Mouse (Mus musculus) midbrain, embryonic 10.5 days (tissue): ENCODE measurements around the gene Acer3. TPM values are rescaled to one million over a fixed set of nuclear protein-coding genes. Genes with fewer than 3 reads are reported as not detected.

Experiments
- DNase-seq: peaks from one replicate; pipeline ENCODE4 v3.0.0-alpha.2; 2017; ENCODE audit warnings: low spot score
- H3K27ac ChIP-seq: fragments of 300-500 bp; sonication (generic); replicated peaks from 2 replicates; pipeline ENCODE4 v1.5.1; 2016; ENCODE audit warnings: mild to moderate bottlenecking
- H3K27me3 ChIP-seq: fragments of 300-500 bp; sonication (generic); 2 replicates; pipeline ENCODE4 v1.6.1; 2016; ENCODE audit warnings: low read depth, mild to moderate bottlenecking; ENCODE audit not compliant: poor library complexity, severe bottlenecking
- H3K36me3 ChIP-seq: fragments of 300-500 bp; sonication (generic); 2 replicates; pipeline ENCODE4 v1.6.1; 2016; ENCODE audit warnings: mild to moderate bottlenecking, moderate library complexity
- H3K4me1 ChIP-seq: fragments of 300-500 bp; sonication (generic); 2 replicates; pipeline ENCODE4 v1.6.1; 2016
- H3K4me3 ChIP-seq: fragments of 300-500 bp; sonication (generic); 2 replicates; pipeline ENCODE4 v1.5.1; 2016; ENCODE audit warnings: mild to moderate bottlenecking, moderate library complexity
- H3K9me3 ChIP-seq: fragments of 300-500 bp; sonication (generic); replicated peaks from 2 replicates; pipeline ENCODE4 v1.6.1; 2016; ENCODE audit warnings: mild to moderate bottlenecking
- WGBS: fragments of 180-500 bp; shearing (Covaris S2); methylation state at CpG from one replicate; pipeline ENCODE4 v1.1.7; 2016; 5-methylcytosine and 5-hydroxymethylcytosine counted together
- polyA plus RNA-seq: library from polyadenylated mRNA; unstranded; fragments of >200 nt; fragmentation: Nextera tagmentation; extraction: Ambion mirVana; gene quantifications from 2 replicates; pipeline ENCODE4 v1.2.1, GENCODE M21; 2016

Gene Acer3
- polyA plus RNA-seq, 1 experiment from 2014 or later, result 19.4 TPM

DNA sequence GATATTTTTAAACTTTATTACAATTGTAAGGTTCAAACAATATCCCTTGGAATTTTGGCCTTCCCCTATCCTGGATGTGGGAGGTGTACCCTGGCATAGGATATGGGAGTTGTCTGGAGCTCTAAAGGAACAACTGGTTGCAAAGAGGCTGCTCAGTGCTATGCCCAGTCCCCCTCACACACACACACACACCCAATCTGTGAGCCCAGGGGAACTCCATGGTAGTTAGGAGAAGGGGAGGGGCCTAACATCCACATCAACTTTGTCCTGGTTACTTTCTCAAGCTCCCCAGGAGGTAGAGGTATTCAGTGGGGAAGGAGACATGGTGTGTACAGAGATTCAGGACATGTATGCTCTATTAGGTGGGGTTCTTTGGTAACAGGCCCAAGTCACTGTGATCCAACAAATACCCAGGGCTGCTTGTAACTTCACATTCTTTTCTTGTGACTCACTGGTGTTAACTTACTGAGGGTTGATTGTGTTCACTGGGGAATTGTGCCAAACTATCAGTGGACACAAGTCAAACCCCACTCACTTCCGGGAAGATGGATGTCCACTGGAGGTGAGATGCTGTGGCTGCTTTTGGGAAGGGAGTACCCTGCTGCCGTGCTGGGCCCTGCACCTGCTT is 9.5 kb upstream of the Acer3 start:
- H3K27me3 ChIP-seq, result no peaks in the 10 kb centered on the region
- H3K27ac ChIP-seq, result no peak overlapping the region
- H3K4me1 ChIP-seq, result no peaks in the 10 kb centered on the region
- H3K4me3 ChIP-seq, result no peak overlapping the region
- DNase-seq, result no peak
- no peaks in the 10 kb centered on the region for H3K36me3 ChIP-seq
- H3K9me3 ChIP-seq, result no peaks in the 10 kb centered on the region
- 83% methylated on average over 2 of the region's 2 CpGs for WGBS

DNA sequence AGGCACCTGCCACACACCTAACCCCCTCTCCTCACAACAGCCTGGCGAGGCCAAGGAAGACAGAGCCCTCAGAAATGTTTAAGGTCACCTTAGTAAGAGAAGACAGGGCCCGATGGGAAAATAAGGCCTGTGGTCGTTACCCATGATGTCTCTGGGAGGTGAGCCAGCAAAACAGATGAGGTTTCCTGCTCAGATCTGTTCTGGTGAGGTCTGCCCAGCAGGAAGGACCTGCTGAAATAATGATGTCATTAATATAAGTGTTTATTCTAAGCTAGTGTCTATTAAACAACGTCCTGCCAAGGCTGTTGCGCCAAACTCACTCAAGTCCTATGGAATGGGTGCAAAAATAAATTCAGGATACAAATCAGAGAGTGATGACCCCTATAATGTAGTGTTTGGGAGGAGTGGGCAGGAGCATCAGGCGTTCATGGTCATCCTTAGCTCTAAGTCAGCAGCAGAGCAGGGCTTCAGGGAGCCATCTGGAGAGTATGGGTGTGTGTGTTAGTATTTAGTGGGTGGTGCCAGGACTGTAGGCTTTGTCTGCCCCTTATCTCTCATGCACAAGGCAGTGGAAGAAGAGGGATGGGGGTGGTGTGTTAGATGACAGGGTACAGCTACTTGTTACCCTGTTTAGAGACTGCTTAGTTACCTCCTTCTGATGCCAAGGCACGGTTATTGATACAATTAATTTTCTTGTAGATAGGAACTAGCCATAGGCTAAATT is 8.8 kb upstream of the Acer3 start:
- Histone ChIP-seq H3K27me3 (no peaks in the 10 kb centered on the region), H3K9me3 (no peaks in the 10 kb centered on the region), H3K4me1 (no peaks in the 10 kb centered on the region), H3K36me3 (no peaks in the 10 kb centered on the region), H3K4me3 (no peak overlapping the region), H3K27ac (peak overlapping the region; percentile 25; the same call in 1 of the 2 replicates)
- 89% methylated on average over 7 of the region's 7 CpGs for WGBS
- DNase-seq, result no peak

DNA sequence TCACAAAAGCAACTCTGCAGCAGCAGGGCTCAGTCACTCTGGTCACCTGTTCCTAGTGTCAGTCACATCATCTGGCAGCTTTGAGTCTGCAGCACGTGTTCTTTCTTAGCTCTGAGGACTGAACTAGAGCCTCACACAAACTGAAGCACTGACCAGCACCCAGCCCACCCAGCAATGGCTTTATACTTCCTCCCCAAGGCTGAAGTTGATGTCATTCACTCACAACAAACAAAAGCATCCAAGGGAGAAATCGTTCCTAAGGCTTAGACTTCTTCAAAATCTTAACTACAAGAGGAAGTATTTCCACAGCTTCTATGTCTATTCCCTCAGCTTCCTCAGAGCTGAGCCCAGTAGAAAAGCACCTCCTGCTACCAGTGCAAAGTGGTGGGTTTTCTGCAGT is 7.3 kb upstream of the Acer3 start:
- 64% methylated on average over 2 of the region's 2 CpGs for WGBS
- H3K9me3 ChIP-seq, result no peaks in the 10 kb centered on the region

DNA sequence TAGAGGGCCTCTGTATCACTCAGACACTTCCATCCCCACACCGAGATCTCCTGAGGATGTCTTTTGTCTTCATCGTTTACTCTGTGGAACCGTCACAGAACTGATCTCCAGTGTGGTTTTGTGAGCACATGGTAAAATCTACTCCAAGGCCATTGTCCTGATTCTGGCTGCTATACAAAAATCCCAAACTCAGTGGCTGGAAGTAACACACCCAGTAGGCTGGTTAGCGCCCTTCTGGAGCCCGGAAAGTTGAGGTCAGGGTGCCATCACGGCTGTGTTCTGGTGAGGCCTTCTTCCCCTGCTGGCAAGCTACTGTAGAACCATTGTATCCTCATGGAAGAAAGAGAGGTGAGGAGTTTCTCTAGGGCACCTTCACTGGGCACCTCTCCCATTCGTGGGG is 5.0 kb upstream of the Acer3 start:
- no peak overlapping the region for H3K27ac ChIP-seq
- no peaks in the 10 kb centered on the region for H3K36me3 ChIP-seq
- no peak overlapping the region for H3K4me3 ChIP-seq
- peaks cover 6% of the 10 kb centered on the region for H3K4me1 ChIP-seq
- H3K27me3 ChIP-seq, result no peaks in the 10 kb centered on the region
- DNase-seq, result no peak
- WGBS, result 89% methylated on average over 7 of the region's 7 CpGs
- H3K9me3 ChIP-seq, result no peaks in the 10 kb centered on the region

More for the DNA sequence above, 7.3 kb upstream of the Acer3 start:
- H3K27me3 ChIP-seq, result no peaks in the 10 kb centered on the region
- H3K4me3 ChIP-seq, result no peak overlapping the region
- H3K4me1 ChIP-seq, result peaks cover 4% of the 10 kb centered on the region
- DNase-seq, result no peak
- H3K27ac ChIP-seq, result no peak overlapping the region
- H3K36me3 ChIP-seq, result no peaks in the 10 kb centered on the region

DNA sequence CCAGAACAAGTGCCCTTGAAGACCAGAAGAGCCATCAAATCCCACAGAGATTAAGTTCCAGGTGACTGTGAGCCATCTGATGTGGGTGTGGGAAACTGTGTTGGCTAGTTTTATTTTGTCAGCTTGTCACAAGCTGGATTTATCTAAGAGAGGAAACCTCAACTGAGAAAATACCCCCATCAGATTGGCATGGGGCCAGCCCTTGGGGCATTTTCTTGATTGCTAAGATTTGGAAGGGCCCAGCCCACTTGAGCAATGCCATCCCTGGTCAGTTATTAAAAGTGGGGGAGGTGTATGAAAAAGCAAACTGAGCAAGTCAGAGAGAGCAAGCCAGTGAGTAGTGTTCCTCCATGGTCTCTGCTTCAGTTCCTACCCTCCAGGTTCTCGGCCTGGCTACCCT is 3.2 kb upstream of the Acer3 start:
- 86% methylated on average over 1 of the region's 1 CpGs for WGBS

DNA sequence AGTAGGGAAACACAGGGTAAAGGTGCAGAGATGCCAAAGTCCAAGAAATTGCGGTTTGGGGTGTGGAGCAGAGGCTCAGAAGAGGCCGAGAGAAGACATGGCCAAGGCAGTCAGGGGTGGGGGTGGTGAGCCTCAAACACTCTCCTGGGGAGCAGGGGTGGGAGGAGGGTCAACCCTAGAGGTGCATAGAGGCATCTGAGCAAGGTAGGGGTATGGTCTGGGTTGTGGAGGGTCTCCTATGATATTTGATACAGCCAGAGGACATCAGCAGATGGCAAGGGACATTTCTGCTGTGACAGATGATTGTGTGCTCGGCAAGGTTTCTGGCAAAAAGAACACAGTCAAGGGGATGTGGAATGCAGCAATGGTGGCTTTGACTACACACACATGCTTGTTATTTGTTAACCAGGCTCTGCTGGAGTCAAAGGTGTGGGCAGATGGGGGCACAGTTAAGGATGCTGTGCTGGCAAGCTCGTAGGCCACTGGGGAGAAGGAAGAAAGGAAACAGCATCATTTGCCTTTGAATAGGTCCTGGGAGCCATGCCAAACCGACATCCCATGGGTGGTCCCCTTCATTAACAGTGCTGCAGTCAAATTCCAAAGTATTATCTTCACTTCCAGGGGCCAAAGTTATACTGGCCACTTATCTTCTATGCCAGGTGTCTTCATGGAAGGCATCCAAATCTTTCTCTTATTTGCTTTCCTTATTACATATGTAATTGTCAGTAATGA is 2.4 kb upstream of the Acer3 start:
- peaks cover 6% of the 10 kb centered on the region for H3K4me1 ChIP-seq
- WGBS, result 47% methylated on average over 5 of the region's 5 CpGs
- no peaks in the 10 kb centered on the region for H3K9me3 ChIP-seq
- no peaks in the 10 kb centered on the region for H3K27me3 ChIP-seq
- H3K4me3 ChIP-seq, result no peak overlapping the region
- no peak overlapping the region for H3K27ac ChIP-seq
- H3K36me3 ChIP-seq, result no peaks in the 10 kb centered on the region
- DNase-seq, result no peak

More for the DNA sequence above, 3.2 kb upstream of the Acer3 start:
- Histone ChIP-seq H3K9me3 (no peaks in the 10 kb centered on the region), H3K27ac (no peak overlapping the region), H3K4me1 (peaks cover 6% of the 10 kb centered on the region), H3K4me3 (no peak overlapping the region), H3K27me3 (no peaks in the 10 kb centered on the region), H3K36me3 (no peaks in the 10 kb centered on the region)
- no peak for DNase-seq

DNA sequence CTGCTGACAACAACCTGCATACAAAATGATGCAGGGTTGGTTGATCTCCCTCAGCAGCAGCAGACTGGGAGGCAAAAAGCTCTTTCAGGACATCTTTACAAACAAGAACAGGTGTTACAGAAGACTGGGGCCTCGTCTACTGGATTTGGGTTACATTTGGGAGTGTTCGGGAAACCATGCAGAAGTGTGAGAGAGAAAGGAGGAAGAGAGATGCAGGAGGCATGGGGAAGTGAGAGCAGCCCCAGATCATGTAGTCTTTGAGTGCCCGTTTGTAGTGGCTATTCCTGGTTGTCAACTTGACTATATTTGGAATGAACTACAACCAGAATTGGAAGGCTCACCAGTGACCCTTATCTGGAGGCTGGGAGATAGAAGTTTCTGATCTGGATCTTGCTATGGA is 1.4 kb upstream of the Acer3 start:
- no peaks in the 10 kb centered on the region for H3K9me3 ChIP-seq
- H3K4me1 ChIP-seq, result peaks cover 6% of the 10 kb centered on the region
- H3K27ac ChIP-seq, result no peak overlapping the region
- no peak for DNase-seq
- H3K36me3 ChIP-seq, result no peaks in the 10 kb centered on the region
- no peaks in the 10 kb centered on the region for H3K27me3 ChIP-seq
- 83% methylated on average over 3 of the region's 3 CpGs for WGBS
- H3K4me3 ChIP-seq, result no peak overlapping the region

DNA sequence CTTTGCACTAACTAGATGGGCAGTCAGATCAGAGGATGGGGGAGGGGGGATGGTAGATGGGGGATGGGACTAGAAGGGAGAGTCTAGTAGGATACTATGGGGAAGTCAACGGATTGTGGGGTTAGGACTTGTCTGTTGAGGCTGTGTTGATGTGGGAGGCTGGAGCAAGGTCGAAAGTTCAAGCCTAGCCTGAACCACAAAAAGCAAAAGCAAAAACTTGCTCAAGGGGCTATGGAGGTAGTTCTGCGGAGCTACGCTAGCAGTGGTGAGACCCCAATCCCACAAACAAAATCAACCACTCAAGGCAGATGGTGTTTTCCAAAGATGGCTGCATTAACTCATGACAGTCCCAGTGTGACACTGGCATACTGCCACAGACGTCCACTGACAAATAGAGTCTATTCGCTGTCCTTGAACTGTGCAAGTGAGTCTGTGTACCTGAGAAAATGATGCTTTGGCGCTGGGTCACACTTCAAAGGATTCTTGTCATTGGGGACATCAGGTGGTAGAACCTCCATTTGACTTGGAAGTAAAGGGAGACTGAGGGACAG is 927 bp downstream of the Acer3 start:
- Histone ChIP-seq H3K36me3 (no peaks in the 10 kb centered on the region), H3K9me3 (no peaks in the 10 kb centered on the region), H3K4me1 (peaks cover 6% of the 10 kb centered on the region), H3K4me3 (no peak overlapping the region), H3K27ac (no peak overlapping the region), H3K27me3 (no peaks in the 10 kb centered on the region)
- DNase-seq, result no peak
- WGBS, result 83% methylated on average over 7 of the region's 7 CpGs

DNA sequence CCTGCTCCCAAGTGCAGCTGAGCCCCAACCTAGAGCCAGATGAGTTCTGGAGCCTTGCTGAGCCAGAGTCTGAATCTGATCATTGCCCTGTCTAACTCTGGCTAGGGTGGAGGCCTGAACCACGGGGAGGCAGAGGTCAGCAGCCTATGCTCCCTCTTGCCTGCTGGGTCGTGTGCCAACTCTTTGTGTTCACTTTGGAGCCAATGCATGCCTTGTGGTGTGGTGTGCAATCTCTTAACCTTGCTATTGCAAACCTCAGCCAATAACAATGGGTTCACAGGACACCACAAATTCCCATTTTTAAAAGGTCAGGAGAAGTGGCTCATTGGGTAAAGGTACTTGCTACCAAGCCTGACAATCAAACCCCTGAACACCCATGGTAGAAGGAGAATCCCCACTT is 4.4 kb downstream of the Acer3 start:
- H3K27me3 ChIP-seq, result no peaks in the 10 kb centered on the region
- DNase-seq, result no peak
- H3K27ac ChIP-seq, result no peak overlapping the region
- H3K4me1 ChIP-seq, result no peaks in the 10 kb centered on the region; the same call in 1 of the 2 replicates
- 56% methylated on average over 2 of the region's 2 CpGs for WGBS
- H3K4me3 ChIP-seq, result no peak overlapping the region
- H3K9me3 ChIP-seq, result no peaks in the 10 kb centered on the region
- H3K36me3 ChIP-seq, result no peaks in the 10 kb centered on the region

DNA sequence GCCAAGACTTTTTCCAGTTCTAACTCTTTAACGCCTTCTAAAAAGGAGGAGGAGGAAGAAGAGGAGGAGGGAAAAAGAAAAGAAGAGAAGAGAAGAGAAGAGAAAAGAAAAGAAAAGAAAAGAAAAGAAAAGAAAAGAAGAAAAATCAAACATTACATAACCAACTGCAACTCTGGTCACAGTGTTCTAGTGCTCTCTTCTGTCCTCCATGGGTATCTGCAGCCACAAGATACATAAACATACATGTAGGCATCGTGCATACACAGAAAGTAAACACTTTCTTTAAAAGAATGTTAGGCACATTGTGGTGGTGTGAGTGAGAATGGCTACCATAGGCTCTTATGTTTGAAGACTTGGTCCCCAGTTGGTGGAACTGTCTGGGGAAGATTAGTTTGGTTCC is 5.9 kb downstream of the Acer3 start:
- H3K27ac ChIP-seq, result no peak overlapping the region
- no peak for DNase-seq

DNA sequence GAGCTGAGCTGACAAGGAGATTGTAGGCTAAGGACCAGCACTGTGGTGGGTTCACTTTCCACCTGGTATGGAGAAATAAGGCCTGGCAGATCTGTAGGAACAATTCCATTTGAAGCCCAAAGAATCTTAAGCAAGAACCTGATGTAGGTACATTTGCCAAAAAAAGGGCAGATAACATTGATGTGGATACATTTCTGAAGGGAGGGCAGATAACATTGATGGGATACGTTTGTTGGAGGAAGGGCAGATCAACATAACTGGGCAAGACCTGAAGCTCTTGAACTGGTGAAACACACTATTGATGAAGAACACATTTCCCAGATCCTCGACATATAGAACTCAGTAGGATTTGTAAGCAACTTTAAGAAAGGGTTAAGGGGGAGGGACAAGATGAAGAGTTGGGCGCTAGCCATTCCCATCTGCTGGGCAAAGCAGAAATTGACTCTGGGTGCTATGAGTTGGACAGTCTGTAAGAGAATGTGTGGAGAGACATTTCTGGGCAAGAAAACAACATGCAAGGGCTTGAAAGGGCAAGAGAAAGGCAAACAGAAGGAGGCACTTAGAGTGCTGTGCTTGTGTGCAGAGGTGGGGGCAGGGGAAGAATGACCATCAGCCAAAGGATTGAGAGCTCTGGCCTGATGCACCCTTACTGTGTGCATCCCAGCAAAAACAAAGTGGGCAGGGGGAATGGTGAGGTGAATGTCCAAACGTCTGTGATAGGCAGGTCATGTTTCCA is 8.7 kb downstream of the Acer3 start:
- Histone ChIP-seq H3K4me3 (no peak overlapping the region), H3K36me3 (no peaks in the 10 kb centered on the region), H3K27me3 (peaks cover 11% of the 10 kb centered on the region), H3K9me3 (no peaks in the 10 kb centered on the region), H3K27ac (no peak overlapping the region), H3K4me1 (peaks cover 19% of the 10 kb centered on the region)
- no peak for DNase-seq
- 75% methylated on average over 4 of the region's 4 CpGs for WGBS

More for the DNA sequence above, 5.9 kb downstream of the Acer3 start:
- no peaks in the 10 kb centered on the region; the same call in 1 of the 2 replicates for H3K4me1 ChIP-seq
- H3K9me3 ChIP-seq, result no peaks in the 10 kb centered on the region
- no peak overlapping the region for H3K4me3 ChIP-seq
- H3K27me3 ChIP-seq, result peaks cover 3% of the 10 kb centered on the region
- no peaks in the 10 kb centered on the region for H3K36me3 ChIP-seq
- 85% methylated on average over 2 of the region's 2 CpGs for WGBS

DNA sequence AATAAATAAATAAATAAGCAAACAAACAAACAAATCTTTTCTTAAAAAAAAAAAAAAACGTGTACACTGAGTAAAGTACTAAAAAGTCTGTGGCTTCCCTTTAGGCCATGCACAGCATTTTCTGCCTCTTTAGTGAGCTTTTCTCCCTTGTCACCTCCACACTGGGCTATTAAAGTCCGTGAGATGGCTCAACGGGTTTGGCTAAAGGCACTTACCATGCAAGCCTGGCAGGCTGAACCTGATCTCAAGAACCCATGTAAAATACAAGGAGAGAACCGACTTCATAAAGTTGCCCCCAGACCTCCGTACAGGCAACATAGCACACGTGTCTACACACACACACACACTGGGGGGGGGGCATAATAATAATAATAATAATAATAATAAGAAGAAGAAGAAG is 10.7 kb downstream of the Acer3 start:
- H3K36me3 ChIP-seq, result no peaks in the 10 kb centered on the region
- no peak overlapping the region for H3K27ac ChIP-seq
- no peaks in the 10 kb centered on the region for H3K9me3 ChIP-seq
- no peak for DNase-seq
- peaks cover 11% of the 10 kb centered on the region for H3K27me3 ChIP-seq
- H3K4me3 ChIP-seq, result no peak overlapping the region
- WGBS, result 71% methylated on average over 6 of the region's 6 CpGs
- peaks cover 19% of the 10 kb centered on the region for H3K4me1 ChIP-seq
